Mouse (Mus musculus) T-cell, adult 2 months (primary cell): ENCODE measurements at regions not wholly inside any gene's neighbourhood (a gene's known extent, or its start where the extent isn't known, plus 50 kb on each side); places are given as distances from the start of the nearest gene placed in this dataset.
"Not testable (repeated sequence)": the region's sequence is repeated elsewhere in the genome, so short reads cannot be mapped to it uniquely, and the experiment has no call there.

Experiments used
- DNase-seq: peaks from one replicate; pipeline ENCODE4 v3.0.0; 2022; ENCODE audit warnings: low spot score

DNA sequence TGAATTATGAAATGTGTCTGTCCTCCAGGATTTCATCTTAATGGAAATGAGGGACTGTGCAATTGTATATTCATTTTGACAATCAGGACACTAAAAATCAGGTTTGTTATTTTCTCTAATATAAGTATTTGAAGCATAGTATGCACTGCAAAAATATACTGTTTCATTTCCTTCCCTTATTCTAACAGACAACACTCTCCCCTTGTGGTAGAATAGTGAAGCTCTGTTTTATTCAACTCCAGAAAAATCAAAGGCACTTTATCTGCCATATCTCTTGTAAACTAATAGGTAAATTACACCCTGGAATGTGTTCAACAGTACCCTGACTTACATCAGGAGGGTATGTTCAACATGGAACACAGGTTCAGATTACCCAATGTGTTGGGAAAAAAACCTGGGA, 137.7 kb upstream of the Zfp960 start:
- no peak for DNase-seq

DNA sequence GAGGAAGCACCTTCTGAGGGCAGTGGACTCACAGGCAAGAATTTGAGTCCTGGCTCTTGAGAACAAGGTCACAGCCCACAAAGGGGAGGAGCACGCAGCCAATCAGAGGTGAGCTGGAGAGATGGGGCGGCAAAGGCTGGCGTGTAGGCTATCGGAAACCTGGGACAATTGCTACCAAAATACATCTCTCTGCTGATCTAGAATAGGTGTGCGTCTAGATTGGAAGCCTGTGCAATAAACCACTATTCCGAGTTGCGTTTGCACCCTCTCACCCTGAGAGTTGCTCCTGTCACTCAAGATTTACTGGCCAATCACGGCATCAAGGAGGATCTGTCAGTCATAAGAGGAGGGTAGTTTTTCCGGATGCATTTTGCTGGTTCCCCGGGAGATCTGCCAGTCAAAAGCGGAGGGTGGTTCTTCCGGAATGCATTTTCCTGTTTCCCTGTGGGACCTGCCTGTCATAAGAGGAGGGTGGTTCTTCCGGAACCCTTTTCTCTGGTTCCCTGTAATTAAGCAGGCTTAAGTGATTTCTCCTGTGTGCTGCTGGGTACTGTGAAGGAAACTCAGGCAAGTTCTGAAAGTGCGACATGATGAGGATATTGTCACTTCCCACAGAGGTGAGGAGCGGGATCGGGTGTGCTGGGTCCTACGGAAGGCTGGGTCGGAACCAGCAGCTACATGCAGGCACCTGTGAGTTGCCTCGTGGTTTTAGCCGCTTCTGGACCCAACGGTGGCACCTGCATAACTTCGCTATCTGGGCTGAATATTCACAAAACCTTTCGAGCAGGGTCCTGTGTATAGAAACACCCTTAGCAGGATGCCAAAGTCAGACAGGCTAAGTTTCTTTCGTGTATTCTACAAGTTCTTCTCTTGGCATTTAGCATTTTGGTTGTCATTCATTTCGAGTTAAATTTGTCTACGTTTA, 112.6 kb upstream of the Zfp960 start:
- peak; percentile 86 for DNase-seq

DNA sequence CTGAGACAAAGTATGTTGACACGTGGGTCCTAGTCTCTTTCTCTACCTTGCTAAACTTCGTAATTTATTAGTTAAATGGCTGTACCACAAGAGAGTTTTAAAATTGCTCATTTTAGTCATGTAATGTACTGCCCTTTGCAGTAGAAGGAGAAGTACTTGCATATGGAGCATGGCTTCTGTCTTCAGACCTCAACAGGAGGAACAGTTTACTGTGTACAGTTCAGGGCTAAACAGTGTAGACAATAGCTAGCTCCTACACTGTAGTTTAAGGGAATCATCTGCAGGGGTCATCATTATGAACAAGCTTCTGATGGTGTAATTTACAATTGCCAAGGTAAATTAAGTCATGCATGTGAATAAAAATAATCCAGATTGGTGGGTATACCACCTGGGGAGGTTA, 111.8 kb upstream of the Zfp960 start:
- DNase-seq, result not testable (repeated sequence)

DNA sequence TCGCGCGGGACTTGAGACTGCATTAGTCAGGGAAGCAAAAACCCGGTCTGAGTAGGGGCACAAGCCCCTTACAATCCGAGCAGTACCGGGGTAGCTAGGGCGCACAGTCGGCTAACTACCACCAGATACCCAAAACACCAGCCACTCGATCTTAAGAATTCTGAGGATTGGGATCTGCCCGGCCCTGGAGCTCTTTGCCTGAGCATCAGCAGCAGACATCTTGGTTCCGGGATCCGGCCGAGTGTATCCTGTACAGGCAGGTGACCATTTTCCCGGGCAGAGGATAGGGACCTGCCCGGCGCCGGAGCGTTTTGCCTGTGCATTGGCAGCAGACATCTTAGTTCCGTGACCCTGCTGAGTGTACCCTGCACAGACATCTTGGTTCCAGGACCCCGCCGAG, 66.7 kb upstream of the Zfp960 start:
- not testable (repeated sequence) for DNase-seq

DNA sequence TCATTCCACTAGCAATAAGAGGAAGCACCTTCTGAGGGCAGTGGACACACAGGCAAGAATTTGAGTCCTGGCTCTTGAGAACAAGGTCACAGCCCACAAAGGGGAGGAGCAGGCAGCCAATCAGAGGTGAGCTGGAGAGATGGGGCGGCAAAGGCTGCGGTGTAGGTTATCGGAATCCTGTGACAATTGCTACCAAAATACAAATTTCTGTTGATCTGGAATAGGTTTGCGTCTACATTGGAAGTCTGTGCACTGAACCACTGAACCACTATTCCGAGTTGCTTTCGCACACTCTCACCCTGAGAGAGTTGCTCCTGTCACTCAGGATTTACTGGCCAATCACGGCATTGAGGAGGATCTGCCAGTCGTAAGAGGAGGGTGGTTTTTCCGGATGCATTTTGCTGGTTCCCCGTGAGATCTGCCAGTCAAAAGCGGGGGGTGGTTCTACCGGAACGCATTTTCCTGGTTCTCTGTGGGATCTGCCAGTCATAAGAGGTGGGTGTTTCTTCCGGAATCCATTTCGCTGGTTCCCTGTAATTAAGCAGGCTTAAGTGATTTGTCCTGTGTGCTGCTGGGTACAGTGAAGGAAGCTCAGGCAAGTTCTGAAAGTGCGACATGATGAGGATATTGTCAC, 59.2 kb upstream of the Zfp960 start:
- DNase-seq, result peak; percentile 86

DNA sequence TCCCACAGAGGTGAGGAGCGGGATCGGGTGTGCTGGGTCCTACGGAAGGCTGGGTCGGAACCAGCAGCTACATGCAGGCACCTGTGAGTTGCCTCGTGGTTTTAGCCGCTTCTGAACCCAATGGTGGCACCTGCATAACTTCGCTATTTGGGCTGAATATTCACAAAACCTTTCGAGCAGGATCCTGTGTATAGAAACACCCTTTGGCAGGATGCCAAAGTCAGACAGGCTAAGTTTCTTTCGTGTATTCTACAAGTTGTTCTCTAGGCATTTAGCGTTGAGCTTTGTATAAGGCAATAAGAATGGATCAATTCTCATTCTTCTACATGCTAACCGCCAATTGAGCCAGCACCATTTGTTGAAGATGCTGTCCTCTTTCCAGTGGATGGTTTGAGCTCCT, 58.6 kb upstream of the Zfp960 start:
- not testable (repeated sequence) for DNase-seq
